Mouse (Mus musculus) neural tube, embryonic 12.5 days (tissue): ENCODE data around the gene Zmym3. TPM values are rescaled to one million over a fixed set of nuclear protein-coding genes. Genes with fewer than 3 reads are reported as not detected.

Source experiments
- ATAC-seq: fragments of 200-750 bp; cut with Nextera tagmentation; 2 replicates; pipeline ENCODE4 v1.8.0; 2017; ENCODE audit warnings: low read depth, mild to moderate bottlenecking, moderate TSS enrichment, moderate library complexity; ENCODE audit not compliant: low FRiP score
- H3K27ac ChIP-seq: fragments of 300-500 bp; sonication (generic); 2 replicates; pipeline ENCODE4 v1.5.1; 2016
- H3K27me3 ChIP-seq: fragments of 300-500 bp; sonication (generic); replicated peaks from 2 replicates; pipeline ENCODE4 v1.6.1; 2016; ENCODE audit warnings: mild to moderate bottlenecking
- H3K36me3 ChIP-seq: fragments of 300-500 bp; sonication (generic); 2 replicates; pipeline ENCODE4 v1.6.1; 2016; ENCODE audit warnings: mild to moderate bottlenecking
- H3K4me1 ChIP-seq: fragments of 300-500 bp; sonication (generic); 2 replicates; pipeline ENCODE4 v1.6.1; 2016
- H3K4me2 ChIP-seq: fragments of 300-500 bp; sonication (generic); replicated peaks from 2 replicates; pipeline ENCODE4 v1.6.1; 2016; ENCODE audit warnings: mild to moderate bottlenecking
- H3K4me3 ChIP-seq: fragments of 300-500 bp; sonication (generic); 2 replicates; pipeline ENCODE4 v1.5.1; 2016
- H3K9ac ChIP-seq: fragments of 300-500 bp; sonication (generic); 2 replicates; pipeline ENCODE4 v1.6.1; 2016; ENCODE audit warnings: mild to moderate bottlenecking
- H3K9me3 ChIP-seq: fragments of 300-500 bp; sonication (generic); 2 replicates; pipeline ENCODE4 v1.6.1; 2016; ENCODE audit warnings: mild to moderate bottlenecking
- WGBS: fragments of 180-500 bp; shearing (Covaris S2); methylation state at CpG from one replicate; pipeline ENCODE4 v1.1.7; 2016; 5-methylcytosine and 5-hydroxymethylcytosine counted together
- polyA plus RNA-seq: library from polyadenylated mRNA; unstranded; fragments of >200 nt; fragmentation: Nextera tagmentation; extraction: Ambion mirVana; gene quantifications from 2 replicates; pipeline ENCODE4 v1.2.1, GENCODE M21; 2016

Gene Zmym3
- polyA plus RNA-seq, 1 experiment from 2014 or later, result 41.7 TPM

DNA sequence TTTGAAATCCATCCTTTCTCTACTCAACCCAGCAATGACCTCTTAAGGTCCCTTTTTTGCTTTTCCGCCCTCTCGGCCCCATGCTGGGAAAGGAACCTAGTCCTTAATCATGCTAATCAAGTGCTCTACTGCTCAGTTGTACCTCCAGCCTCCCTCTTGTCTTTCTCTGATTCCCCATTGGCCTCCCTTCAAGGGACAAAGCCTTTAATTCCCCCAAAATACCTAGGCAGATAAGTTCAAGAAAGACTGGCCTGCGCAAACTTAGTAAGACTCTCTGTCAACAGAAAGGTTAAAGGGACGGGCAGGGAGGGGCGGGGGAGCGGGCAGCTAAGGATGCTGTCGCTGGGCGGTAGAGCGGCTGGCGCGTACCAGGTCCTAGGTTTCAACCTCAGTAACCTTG, 24.2 kb downstream of the Zmym3 start:
- Histone ChIP-seq H3K9ac (no peak overlapping the region), H3K4me3 (no peak overlapping the region), H3K9me3 (no peaks in the 10 kb centered on the region), H3K4me2 (no peak overlapping the region), H3K27me3 (0 out of 2 replicates have a peak, but pooled peaks cover 3% of the 10 kb centered on the region), H3K4me1 (no peaks in the 10 kb centered on the region), H3K36me3 (no peaks in the 10 kb centered on the region), H3K27ac (no peak overlapping the region)
- WGBS, result 19% methylated on average over 11 of the region's 11 CpGs
- ATAC-seq, result no peak

DNA sequence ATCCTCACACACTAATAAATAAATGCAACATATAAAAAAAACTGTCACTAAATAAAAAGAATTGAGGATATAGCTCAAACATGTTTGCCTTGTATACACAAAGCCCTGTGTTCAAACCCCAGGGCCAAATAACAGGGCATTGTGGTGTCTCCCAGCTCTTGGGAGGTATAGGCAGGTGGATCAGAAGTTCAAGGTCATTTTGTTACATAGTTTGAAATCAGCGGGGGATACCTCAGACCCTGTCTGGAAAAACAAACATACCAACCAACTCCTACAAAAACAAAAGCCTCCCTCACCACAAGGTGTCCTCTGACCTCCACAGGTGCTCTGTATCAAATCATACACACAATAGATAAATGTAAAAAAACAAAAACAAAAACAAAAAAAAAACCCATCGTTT, 26.3 kb downstream of the Zmym3 start:
- Histone ChIP-seq H3K36me3 (no peaks in the 10 kb centered on the region), H3K4me3 (no peak overlapping the region), H3K9me3 (no peaks in the 10 kb centered on the region), H3K27ac (no peak overlapping the region), H3K9ac (no peak overlapping the region), H3K27me3 (0 out of 2 replicates have a peak, but pooled peaks cover 3% of the 10 kb centered on the region), H3K4me2 (no peak overlapping the region), H3K4me1 (no peaks in the 10 kb centered on the region)
- no peak for ATAC-seq
- WGBS, result 74% methylated on average over 2 of the region's 2 CpGs

DNA sequence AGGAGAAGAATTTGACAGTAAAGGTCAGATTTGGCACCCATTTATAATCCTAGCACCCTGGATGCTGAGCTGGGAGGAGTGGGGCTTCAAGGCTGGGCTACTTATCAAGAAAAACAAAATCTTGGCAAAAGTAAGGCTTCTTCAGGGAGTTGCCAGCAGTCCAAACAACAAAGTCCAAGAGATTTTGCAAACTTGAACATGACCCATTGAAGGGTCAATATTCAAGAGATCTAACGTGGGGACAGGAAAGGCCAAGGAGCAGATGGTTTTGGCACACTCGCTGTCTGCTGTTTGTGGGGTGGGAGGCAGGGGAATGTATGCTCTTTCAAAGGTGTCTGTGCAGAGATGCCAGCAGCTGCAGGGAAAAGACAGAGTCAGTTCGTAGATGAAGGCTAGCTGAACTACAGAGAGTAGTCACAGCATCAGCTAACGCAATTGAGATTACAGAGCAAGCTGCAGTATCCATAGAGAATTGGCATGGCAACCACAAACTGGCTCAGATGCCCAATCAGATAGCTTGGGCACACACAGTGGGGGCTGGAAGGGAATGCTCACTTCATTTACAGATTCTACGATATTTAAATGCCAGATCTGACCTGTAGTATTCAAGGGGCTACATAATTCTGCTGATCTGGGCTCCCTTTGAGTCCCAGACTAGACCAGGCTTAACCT, 31.6 kb downstream of the Zmym3 start:
- H3K36me3 ChIP-seq, result no peaks in the 10 kb centered on the region
- no peak overlapping the region for H3K4me2 ChIP-seq
- WGBS, result 76% methylated on average over 5 of the region's 5 CpGs
- no peak for ATAC-seq
- H3K4me1 ChIP-seq, result no peaks in the 10 kb centered on the region
- no peak overlapping the region for H3K4me3 ChIP-seq
- H3K27me3 ChIP-seq, result peaks cover 21% of the 10 kb centered on the region
- no peaks in the 10 kb centered on the region for H3K9me3 ChIP-seq
- H3K27ac ChIP-seq, result no peak overlapping the region
- no peak overlapping the region for H3K9ac ChIP-seq

DNA sequence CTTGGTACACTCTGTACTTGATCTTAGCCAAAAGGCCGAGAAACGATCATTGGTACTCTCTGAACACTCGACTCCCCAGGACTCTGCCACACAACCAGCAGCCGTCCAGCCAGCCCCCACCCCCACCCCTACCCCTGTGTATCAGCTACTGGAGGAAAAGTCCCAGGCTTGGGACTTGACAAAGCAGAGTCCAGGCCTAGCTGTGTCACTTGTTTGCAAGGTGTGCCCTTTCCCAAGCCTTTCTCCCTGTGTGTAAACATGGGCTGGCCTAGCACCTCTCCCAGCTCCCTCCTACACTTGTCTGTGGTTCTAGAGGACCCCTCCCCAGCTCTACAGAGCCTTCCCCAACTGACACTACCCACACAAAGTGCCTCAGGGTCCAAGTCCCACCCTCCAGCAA, 34.4 kb downstream of the Zmym3 start:
- no peaks in the 10 kb centered on the region for H3K4me1 ChIP-seq
- H3K27me3 ChIP-seq, result peaks cover 29% of the 10 kb centered on the region
- H3K4me3 ChIP-seq, result no peak overlapping the region
- no peak overlapping the region for H3K9ac ChIP-seq
- H3K27ac ChIP-seq, result no peak overlapping the region
- no peak overlapping the region for H3K4me2 ChIP-seq
- no peak for ATAC-seq
- H3K36me3 ChIP-seq, result no peaks in the 10 kb centered on the region
- WGBS, result 50% methylated on average over 4 of the region's 4 CpGs
- H3K9me3 ChIP-seq, result no peaks in the 10 kb centered on the region

DNA sequence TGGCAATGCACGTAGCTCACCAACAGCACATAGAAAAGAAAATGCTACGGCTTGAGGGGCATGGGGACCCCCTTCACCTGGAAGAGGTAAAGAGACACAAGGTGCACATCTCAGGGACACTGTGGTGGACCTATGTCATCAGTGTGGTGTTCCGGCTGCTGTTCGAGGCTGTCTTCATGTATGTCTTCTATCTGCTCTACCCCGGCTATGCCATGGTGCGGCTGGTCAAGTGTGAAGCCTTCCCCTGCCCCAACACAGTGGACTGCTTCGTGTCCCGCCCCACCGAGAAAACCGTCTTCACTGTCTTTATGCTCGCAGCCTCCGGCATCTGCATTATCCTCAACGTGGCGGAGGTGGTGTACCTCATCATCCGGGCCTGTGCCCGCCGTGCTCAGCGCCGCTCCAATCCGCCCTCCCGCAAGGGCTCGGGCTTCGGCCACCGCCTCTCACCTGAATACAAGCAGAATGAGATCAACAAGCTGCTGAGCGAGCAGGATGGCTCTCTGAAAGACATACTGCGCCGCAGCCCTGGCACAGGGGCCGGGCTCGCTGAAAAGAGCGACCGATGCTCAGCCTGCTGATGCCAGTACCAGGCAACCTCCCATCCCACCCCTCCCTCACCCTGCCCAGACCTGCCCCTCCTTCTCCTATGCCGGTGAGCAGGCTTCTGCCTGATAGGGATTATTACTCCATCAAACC, 36.1 kb downstream of the Zmym3 start:
- Histone ChIP-seq H3K27ac (no peak overlapping the region), H3K9ac (no peak overlapping the region), H3K36me3 (no peaks in the 10 kb centered on the region), H3K4me1 (no peaks in the 10 kb centered on the region), H3K27me3 (peaks cover 29% of the 10 kb centered on the region), H3K4me3 (peak overlapping the region; percentile 13; the same call in 1 of the 2 replicates), H3K9me3 (no peaks in the 10 kb centered on the region), H3K4me2 (peak overlapping the region; percentile 54)
- 16% methylated on average over 32 of the region's 32 CpGs for WGBS
- 0 out of 2 replicates have a peak, but pooled peaks have one; percentile 19 for ATAC-seq

DNA sequence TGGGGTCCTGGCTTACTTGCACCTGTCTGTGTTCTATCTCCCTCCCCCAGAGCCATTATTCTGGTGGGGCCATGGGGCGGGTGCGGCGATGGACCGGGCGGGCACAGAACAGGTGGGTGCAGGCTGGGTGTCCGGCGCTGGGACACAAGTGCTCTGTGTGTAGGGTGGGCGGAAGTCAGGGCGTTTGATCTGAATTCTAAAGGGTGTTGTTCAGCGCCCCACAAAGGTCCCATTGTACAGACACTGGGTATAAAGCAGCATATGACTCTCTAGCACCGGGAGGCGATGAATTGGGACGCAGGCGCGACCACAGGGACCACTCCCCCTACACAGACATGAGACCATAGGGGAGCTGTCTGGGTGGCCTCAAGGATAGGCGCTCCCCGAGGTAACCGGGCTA, 37.2 kb downstream of the Zmym3 start:
- Histone ChIP-seq H3K4me3 (no peak overlapping the region), H3K9me3 (no peaks in the 10 kb centered on the region), H3K4me2 (no peak overlapping the region), H3K4me1 (no peaks in the 10 kb centered on the region), H3K9ac (no peak overlapping the region), H3K36me3 (no peaks in the 10 kb centered on the region), H3K27ac (no peak overlapping the region), H3K27me3 (peaks cover 29% of the 10 kb centered on the region)
- WGBS, result 22% methylated on average over 18 of the region's 18 CpGs
- ATAC-seq, result 0 out of 2 replicates have a peak, but pooled peaks have one; percentile 34

DNA sequence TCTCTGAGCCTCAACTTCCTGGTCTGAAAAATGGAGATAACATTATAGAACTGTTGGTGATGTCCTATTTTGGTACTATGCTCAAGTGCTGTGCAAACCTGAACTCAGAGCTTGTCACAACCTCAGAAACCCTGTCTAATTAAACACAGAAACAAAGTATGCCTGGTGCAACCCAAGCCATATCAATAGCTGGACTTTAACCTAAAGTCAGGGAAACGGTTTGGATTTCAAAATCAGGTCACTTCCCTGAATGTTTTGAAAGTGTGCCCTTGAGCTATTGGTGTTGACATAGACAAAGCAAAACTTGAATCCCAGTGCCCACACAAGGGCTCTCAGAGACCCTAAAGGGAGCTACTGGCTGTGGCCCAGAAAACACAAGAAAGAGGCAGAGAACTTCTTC, 40.9 kb downstream of the Zmym3 start:
- no peak overlapping the region for H3K4me3 ChIP-seq
- H3K36me3 ChIP-seq, result no peaks in the 10 kb centered on the region
- H3K4me1 ChIP-seq, result no peaks in the 10 kb centered on the region
- H3K27ac ChIP-seq, result no peak overlapping the region
- no peak overlapping the region for H3K9ac ChIP-seq
- WGBS, result 84% methylated on average over 1 of the region's 1 CpGs
- H3K4me2 ChIP-seq, result no peak overlapping the region
- peaks cover 16% of the 10 kb centered on the region for H3K27me3 ChIP-seq
- ATAC-seq, result no peak
- no peaks in the 10 kb centered on the region for H3K9me3 ChIP-seq

DNA sequence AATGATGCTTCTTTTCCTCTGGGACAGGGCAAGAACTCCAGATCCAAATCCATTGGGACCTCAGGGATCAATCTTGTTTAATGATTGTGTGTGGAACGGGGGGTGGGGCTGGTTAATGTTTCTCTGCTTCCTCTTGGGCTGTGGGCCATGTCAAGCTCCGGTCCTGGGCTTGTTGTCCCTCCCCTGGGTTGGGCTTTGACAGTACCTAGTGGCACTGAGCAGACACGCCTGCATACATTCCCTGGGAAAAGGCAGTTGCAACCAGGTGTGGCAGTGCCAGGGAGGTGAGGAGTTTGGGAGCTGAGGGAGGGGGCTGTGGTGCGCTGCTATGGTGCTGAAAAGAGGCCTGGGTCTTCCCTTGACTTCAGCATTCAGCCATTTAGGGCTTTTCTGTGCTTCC, 43.6 kb downstream of the Zmym3 start:
- no peak for ATAC-seq
- H3K4me1 ChIP-seq, result no peaks in the 10 kb centered on the region
- H3K4me3 ChIP-seq, result no peak overlapping the region
- no peaks in the 10 kb centered on the region for H3K9me3 ChIP-seq
- no peak overlapping the region for H3K27ac ChIP-seq
- no peak overlapping the region for H3K4me2 ChIP-seq
- no peak overlapping the region for H3K9ac ChIP-seq
- no peaks in the 10 kb centered on the region; the same call in 1 of the 2 replicates for H3K27me3 ChIP-seq
- WGBS, result 66% methylated on average over 4 of the region's 4 CpGs
- H3K36me3 ChIP-seq, result no peaks in the 10 kb centered on the region

DNA sequence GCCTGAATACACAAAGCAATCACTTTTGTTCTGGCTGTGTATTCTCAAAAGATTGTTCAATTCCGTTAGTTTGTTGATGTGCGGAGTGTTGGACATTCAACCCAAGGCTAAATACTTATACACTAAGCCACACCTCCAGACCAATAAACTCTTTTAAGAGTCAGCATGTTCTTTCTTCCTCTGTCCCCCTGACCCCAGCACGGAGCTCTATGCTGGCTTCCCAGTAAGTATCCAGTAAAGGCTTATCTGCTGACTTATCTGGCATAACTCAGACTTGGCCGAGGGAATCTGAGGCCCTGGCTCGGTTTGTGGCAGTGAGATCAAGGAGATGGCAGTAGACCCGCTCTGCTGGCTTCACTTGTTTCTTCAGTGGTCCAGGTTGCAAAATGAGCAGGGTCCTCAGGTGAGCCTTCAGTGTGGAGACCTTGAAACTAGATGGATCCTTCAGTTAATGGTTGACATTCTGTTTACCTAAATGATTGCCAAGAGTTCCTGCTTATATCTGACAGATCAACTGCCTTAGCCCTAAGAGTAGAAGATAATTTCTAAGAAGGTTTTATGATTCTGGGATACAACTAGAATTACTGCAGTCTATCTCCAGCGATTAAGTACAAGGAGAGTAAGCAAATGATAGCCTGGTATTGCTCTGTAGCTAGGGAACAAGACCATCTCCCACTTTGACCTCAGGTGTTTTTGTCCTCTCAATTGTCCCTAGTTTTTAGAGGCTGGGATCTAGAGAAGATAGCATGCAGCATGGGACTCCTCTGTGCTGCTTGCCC, 44.3 kb downstream of the Zmym3 start, which contains the start of gene Gjb1:
Gjb1 (plus strand) TSS at position 189 of the 779 bp plus-strand sequence.
- no peaks in the 10 kb centered on the region for H3K4me1 ChIP-seq
- H3K27me3 ChIP-seq, result no peaks in the 10 kb centered on the region
- no peak within 1 kb of the TSS for H3K27ac ChIP-seq
- H3K4me3 ChIP-seq, result no peak within 1 kb of the TSS
- no peak for ATAC-seq
- no peak within 1 kb of the TSS for H3K9ac ChIP-seq
- 80% methylated on average over 7 of the region's 7 CpGs for WGBS
- no peak within 1 kb of the TSS for H3K4me2 ChIP-seq
- H3K36me3 ChIP-seq, result no peaks in the 10 kb centered on the region
- no peaks in the 10 kb centered on the region for H3K9me3 ChIP-seq

DNA sequence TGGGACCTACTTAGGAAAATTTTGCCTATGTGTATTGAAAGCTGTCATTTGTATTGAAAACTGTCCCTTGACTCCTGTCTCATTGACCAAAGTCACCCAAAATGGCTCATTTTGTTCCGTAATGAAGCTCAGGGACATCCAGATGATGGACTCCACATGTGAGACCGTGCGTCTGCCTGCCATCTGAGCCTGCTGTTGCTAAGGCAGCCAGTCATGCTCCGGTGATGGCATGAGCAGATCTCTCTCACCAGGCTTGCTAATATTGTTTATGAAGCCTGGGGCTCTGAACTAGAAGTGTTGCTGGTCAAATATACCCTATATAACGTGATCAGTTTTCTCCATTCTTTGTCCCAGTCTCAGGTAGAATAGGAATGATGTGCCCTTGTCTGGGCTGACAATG, 47.7 kb downstream of the Zmym3 start:
- no peak for ATAC-seq
- Histone ChIP-seq H3K36me3 (no peaks in the 10 kb centered on the region), H3K27ac (no peak overlapping the region), H3K4me2 (no peak overlapping the region), H3K9ac (no peak overlapping the region), H3K27me3 (no peaks in the 10 kb centered on the region), H3K9me3 (no peaks in the 10 kb centered on the region), H3K4me3 (no peak overlapping the region), H3K4me1 (no peaks in the 10 kb centered on the region)
- 66% methylated on average over 5 of the region's 5 CpGs for WGBS

DNA sequence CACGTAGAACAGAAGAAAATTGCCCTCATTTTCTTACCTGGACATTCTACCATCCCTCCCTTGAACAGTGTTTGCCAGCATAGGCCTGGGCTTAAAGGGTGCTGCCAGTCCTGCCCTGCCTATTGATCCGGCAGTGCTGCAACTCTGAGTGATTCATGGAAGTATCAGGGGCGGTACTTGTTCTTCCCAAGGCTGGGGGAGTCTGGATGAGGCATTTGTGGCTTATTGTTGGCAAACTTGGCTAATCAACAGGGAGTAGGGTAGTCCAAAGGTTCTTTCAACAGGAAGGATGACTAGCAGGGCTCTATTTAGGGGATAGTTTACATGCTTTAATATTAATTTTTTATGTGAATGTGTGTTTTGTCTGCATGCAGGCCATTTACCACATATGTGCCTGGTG, 50.1 kb downstream of the Zmym3 start:
- 68% methylated on average over 3 of the region's 3 CpGs for whole genome bisulfite sequencing
- H3K4me3 ChIP-seq, result no peak overlapping the region
- no peak overlapping the region for H3K4me2 ChIP-seq
- no peaks in the 10 kb centered on the region for H3K36me3 ChIP-seq
- ATAC-seq, result no peak
- H3K27ac ChIP-seq, result no peak overlapping the region
- H3K4me1 ChIP-seq, result no peaks in the 10 kb centered on the region
- H3K9ac ChIP-seq, result no peak overlapping the region
- no peaks in the 10 kb centered on the region for H3K9me3 ChIP-seq
- H3K27me3 ChIP-seq, result no peaks in the 10 kb centered on the region

DNA sequence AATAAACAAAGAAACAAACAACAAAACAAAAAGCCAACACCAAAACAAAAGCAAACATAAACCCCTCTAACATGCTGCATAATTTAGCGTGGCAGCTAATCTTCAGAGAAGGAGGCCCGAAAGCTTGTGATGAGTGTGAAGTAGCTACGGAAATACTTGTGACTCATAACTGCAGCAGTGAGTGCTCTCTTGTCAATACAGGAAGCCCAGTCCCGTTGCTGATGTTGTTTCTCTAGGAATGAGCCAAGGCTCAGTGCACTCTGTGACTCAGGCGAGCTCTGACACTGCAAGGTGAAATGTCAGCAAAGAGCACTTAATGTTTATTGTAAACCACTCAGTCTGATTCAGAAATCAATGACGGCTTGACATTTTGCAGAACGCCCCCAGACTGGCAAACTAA, 51.6 kb downstream of the Zmym3 start:
- Histone ChIP-seq H3K9ac (no peak overlapping the region), H3K4me3 (no peak overlapping the region), H3K4me2 (no peak overlapping the region), H3K36me3 (no peaks in the 10 kb centered on the region), H3K4me1 (no peaks in the 10 kb centered on the region), H3K9me3 (no peaks in the 10 kb centered on the region), H3K27me3 (no peaks in the 10 kb centered on the region), H3K27ac (no peak overlapping the region)
- 77% methylated on average over 7 of the region's 7 CpGs for WGBS
- no peak for ATAC-seq
